Mouse (Mus musculus) neural tube, embryonic 14.5 days (tissue): ENCODE data around the gene Ip6k3. TPM values are rescaled to one million over a fixed set of nuclear protein-coding genes. Genes with fewer than 3 reads are reported as not detected.

Source experiments
- ATAC-seq: fragments of 200-750 bp; cut with Nextera tagmentation; 2 replicates; pipeline ENCODE4 v1.8.0; 2017; ENCODE audit warnings: low read depth, mild to moderate bottlenecking, moderate TSS enrichment, moderate library complexity
- H3K27ac ChIP-seq: fragments of 300-500 bp; sonication (generic); 2 replicates; pipeline ENCODE4 v1.5.1; 2014; ENCODE audit warnings: low read depth, mild to moderate bottlenecking, control low read depth, low read length, moderate library complexity, mixed read lengths
- H3K27me3 ChIP-seq: fragments of 300-500 bp; sonication (generic); 2 replicates; pipeline ENCODE4 v1.6.1; 2014; ENCODE audit warnings: low read length; ENCODE audit not compliant: control insufficient read depth, insufficient read depth
- H3K36me3 ChIP-seq: fragments of 300-500 bp; sonication (generic); 2 replicates; pipeline ENCODE4 v1.6.1; 2014; ENCODE audit warnings: low read length, mixed read lengths; ENCODE audit not compliant: control insufficient read depth, insufficient read depth
- H3K4me1 ChIP-seq: fragments of 300-500 bp; sonication (generic); 2 replicates; pipeline ENCODE4 v1.6.1; 2014; ENCODE audit warnings: low read length; ENCODE audit not compliant: control insufficient read depth, insufficient read depth
- H3K4me2 ChIP-seq: fragments of 300-500 bp; sonication (generic); 2 replicates; pipeline ENCODE4 v1.6.1; 2014; ENCODE audit warnings: mild to moderate bottlenecking, low read depth, low read length, control low read depth
- H3K4me3 ChIP-seq: fragments of 300-500 bp; sonication (generic); 2 replicates; pipeline ENCODE4 v1.5.1; 2014; ENCODE audit warnings: low read depth, low read length, control low read depth, mixed read lengths
- H3K9ac ChIP-seq: fragments of 300-500 bp; sonication (generic); replicated peaks from 2 replicates; pipeline ENCODE4 v1.6.1; 2014; ENCODE audit warnings: low read depth, mild to moderate bottlenecking, control low read depth, low read length, mixed read lengths
- H3K9me3 ChIP-seq: fragments of 300-500 bp; sonication (generic); 2 replicates; pipeline ENCODE4 v1.6.1; 2016; ENCODE audit warnings: low read length; ENCODE audit not compliant: control insufficient read depth
- WGBS: fragments of 180-500 bp; shearing (Covaris S2); extraction: QIAGEN DNeasy Blood & Tissue Kit; methylation state at CpG from one replicate; pipeline ENCODE4 v1.1.7; 2014; 5-methylcytosine and 5-hydroxymethylcytosine counted together
- polyA plus RNA-seq: library from polyadenylated mRNA; unstranded; fragments of >200 nt; fragmentation: Nextera tagmentation; extraction: Ambion mirVana; gene quantifications from 2 replicates; pipeline ENCODE4 v1.2.1, GENCODE M21; 2014

Ip6k3 gene
- polyA plus RNA-seq, 1 experiment from 2014 or later = 0.62 TPM

DNA sequence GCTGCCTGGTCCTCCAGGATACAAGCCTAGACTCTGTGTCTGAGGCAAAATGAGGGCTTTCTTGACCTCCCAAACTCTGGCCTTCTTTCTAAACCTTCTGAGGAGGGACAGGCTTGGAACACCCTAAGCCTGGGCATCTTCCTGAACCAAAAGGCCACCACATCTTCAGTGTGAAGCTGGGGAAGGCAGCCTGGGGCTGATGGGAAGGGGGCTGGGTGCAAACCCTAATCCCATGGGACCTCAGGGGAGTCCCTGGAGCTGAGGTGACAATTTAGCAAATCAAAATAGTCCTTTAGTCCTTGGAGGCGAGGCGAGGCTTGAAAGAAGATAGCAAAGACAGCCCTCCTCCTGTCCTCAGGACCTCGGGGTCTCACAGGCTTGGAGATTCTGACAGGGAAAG, 8.7 kb upstream of the Ip6k3 start:
- no peak overlapping the region for H3K4me2 ChIP-seq
- H3K36me3 ChIP-seq = no peaks in the 10 kb centered on the region
- ATAC-seq = no peak
- H3K9ac ChIP-seq = peak overlapping the region; percentile 21; the same call in 1 of the 2 replicates
- no peak overlapping the region for H3K4me3 ChIP-seq
- WGBS = 73% methylated on average over 3 of the region's 3 CpGs
- H3K9me3 ChIP-seq = no peaks in the 10 kb centered on the region
- peaks cover 18% of the 10 kb centered on the region for H3K4me1 ChIP-seq
- H3K27ac ChIP-seq = 0 out of 2 replicates have a peak overlapping the region, but pooled peaks have one; percentile 39
- no peaks in the 10 kb centered on the region for H3K27me3 ChIP-seq

DNA sequence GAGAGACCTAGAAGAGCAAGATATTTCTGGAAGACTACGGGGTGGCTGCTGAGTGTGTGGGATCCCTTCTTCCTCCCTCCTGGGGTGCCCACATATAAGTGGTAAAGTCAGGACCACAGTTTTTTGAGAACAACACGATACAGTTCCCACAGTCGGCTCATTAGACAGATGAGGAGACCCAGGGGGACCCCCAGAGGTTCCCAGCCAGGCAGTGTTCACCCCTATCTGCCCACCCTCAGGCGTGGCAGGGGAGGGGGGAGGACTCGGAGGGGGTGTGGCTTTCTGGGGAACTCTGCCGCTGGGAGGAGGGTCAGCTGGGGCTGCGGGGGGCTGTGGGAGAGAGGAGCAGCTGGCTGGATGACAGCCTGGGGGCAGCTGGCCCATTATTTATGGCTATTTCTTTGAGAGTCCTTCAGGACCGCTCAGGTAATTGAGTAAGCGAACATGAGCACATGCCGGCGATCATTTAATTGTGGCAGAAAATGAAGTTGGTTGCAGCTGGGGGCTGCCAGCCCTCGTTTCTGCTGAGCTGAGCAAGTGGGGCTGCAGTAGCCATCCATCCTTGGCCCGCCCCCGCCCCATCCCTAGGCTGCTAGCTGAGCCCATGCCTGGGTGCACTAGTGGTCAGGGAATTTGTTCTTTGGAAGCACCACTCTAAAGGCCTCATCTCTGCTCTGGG, 7.7 kb upstream of the Ip6k3 start:
- no peak overlapping the region for H3K4me2 ChIP-seq
- H3K4me3 ChIP-seq = no peak overlapping the region
- 11% methylated on average over 14 of the region's 14 CpGs for WGBS
- H3K27me3 ChIP-seq = no peaks in the 10 kb centered on the region
- no peaks in the 10 kb centered on the region for H3K36me3 ChIP-seq
- peak overlapping the region; percentile 39 for H3K27ac ChIP-seq
- peaks cover 18% of the 10 kb centered on the region for H3K4me1 ChIP-seq
- H3K9me3 ChIP-seq = no peaks in the 10 kb centered on the region
- ATAC-seq = peak; percentile 69; the same call in 1 of the 2 replicates
- H3K9ac ChIP-seq = no peak overlapping the region

DNA sequence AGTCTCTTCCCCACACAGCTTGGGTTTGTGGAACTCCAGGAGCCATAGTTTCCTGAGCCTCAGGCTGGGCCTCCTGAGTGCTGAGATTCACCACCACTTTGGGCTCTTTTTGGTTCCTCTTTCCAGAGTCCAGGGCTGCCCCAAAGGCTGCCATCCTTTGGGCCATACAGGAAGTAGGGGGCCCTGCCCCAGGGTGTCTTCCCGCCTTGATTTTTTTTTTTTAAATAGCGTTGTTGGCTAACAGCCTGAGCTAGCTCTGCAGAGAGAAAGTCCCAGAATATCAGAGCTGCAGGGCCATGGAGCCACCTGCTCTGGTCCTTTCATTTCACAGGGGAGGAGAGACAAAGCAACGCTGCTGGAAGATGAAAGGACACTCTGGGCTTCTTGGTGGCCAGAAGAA, 6.1 kb upstream of the Ip6k3 start:
- no peaks in the 10 kb centered on the region for H3K36me3 ChIP-seq
- WGBS = 70% methylated on average over 3 of the region's 3 CpGs
- ATAC-seq = no peak
- no peaks in the 10 kb centered on the region for H3K27me3 ChIP-seq
- H3K4me1 ChIP-seq = peaks cover 18% of the 10 kb centered on the region
- H3K9me3 ChIP-seq = no peaks in the 10 kb centered on the region
- H3K4me3 ChIP-seq = no peak overlapping the region
- H3K4me2 ChIP-seq = no peak overlapping the region
- H3K27ac ChIP-seq = no peak overlapping the region
- H3K9ac ChIP-seq = no peak overlapping the region

- Histone ChIP-seq H3K4me1 (peaks cover 18% of the 10 kb centered on the region), H3K4me2 (no peak overlapping the region), H3K36me3 (no peaks in the 10 kb centered on the region), H3K9ac (no peak overlapping the region), H3K27ac (no peak overlapping the region), H3K4me3 (no peak overlapping the region), H3K9me3 (no peaks in the 10 kb centered on the region), H3K27me3 (no peaks in the 10 kb centered on the region)
- ATAC-seq = no peak
- 85% methylated on average over 9 of the region's 9 CpGs for WGBS
Observed at GRCm38 (mm10) chr17:27172459-27172858, 4.9 kb upstream of the Ip6k3 start.

- Histone ChIP-seq H3K9ac (no peak overlapping the region), H3K27me3 (no peaks in the 10 kb centered on the region), H3K36me3 (no peaks in the 10 kb centered on the region), H3K27ac (no peak overlapping the region), H3K4me2 (no peak overlapping the region), H3K9me3 (no peaks in the 10 kb centered on the region), H3K4me1 (peaks cover 12% of the 10 kb centered on the region), H3K4me3 (no peak overlapping the region)
- 72% methylated on average over 5 of the region's 5 CpGs for whole genome bisulfite sequencing
- ATAC-seq = no peak
Observed at GRCm38 (mm10) chr17:27171121-27171520, 3.5 kb upstream of the Ip6k3 start.

GRCm38 (mm10) chr17:27169952-27170695, 2.5 kb upstream of the Ip6k3 start:
- no peaks in the 10 kb centered on the region for H3K36me3 ChIP-seq
- ATAC-seq = no peak
- no peaks in the 10 kb centered on the region for H3K9me3 ChIP-seq
- no peaks in the 10 kb centered on the region for H3K27me3 ChIP-seq
- H3K4me3 ChIP-seq = no peak overlapping the region
- no peak overlapping the region for H3K27ac ChIP-seq
- H3K4me1 ChIP-seq = peaks cover 7% of the 10 kb centered on the region
- no peak overlapping the region for H3K9ac ChIP-seq
- no peak overlapping the region for H3K4me2 ChIP-seq
- 73% methylated on average over 11 of the region's 11 CpGs for WGBS

DNA sequence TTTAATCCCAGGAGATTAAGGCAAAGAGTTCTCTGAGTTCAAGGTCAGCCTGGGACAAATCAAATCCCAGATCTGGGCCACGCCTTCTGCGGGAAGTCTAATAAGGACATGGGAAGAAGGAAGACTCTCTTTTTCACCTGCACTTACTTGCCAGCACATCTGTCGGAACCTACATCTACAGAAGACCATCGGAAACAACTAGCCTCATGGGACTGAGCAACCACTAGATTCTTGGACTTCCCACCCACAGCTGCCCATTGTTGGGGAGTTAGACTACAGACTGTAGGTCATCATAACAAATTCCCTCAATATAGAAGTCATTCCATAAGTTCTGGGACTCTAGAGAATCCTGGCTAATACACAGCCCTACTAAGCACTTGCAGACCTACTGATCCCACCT, 974 bp upstream of the Ip6k3 start:
- 98% methylated on average over 4 of the region's 4 CpGs for WGBS
- Histone ChIP-seq H3K4me1 (peaks cover 7% of the 10 kb centered on the region; the same call in 1 of the 2 replicates), H3K36me3 (no peaks in the 10 kb centered on the region), H3K4me3 (no peak overlapping the region), H3K9me3 (no peaks in the 10 kb centered on the region), H3K27ac (no peak overlapping the region), H3K9ac (no peak overlapping the region), H3K27me3 (no peaks in the 10 kb centered on the region), H3K4me2 (no peak overlapping the region)
- ATAC-seq = no peak

DNA sequence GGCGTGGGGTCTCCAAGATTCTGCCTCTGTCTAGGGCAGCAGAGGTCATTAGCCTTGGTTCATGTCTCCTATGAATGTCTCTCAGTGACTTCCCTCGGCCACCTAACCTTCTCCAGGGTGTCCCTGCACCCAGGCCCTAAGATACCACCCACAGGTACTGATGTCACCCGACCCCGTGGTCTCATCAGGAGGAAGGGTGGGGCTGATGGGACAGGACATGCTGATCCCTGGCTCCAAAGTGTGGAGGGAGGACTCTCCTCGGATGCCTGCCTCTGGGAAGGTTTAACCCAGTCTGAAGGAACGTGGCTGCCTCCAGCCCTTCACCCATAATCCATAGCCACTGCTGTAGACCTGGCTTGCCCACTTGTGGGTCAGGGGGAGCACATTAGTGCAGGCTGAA, 694 bp downstream of the Ip6k3 start:
- no peak overlapping the region for H3K4me3 ChIP-seq
- no peaks in the 10 kb centered on the region for H3K36me3 ChIP-seq
- no peak for ATAC-seq
- peaks cover 10% of the 10 kb centered on the region; the same call in 1 of the 2 replicates for H3K4me1 ChIP-seq
- H3K9ac ChIP-seq = no peak overlapping the region
- H3K4me2 ChIP-seq = no peak overlapping the region
- no peaks in the 10 kb centered on the region for H3K27me3 ChIP-seq
- H3K9me3 ChIP-seq = no peaks in the 10 kb centered on the region
- whole genome bisulfite sequencing = 82% methylated on average over 6 of the region's 6 CpGs
- H3K27ac ChIP-seq = no peak overlapping the region
